Mouse (Mus musculus) heart, adult 9 months (tissue): Measurements from ENCODE around the gene Lyar.

Source experiments
- DNase-seq, 2 experiments: peaks; one replicate each; pipeline ENCODE4 v3.0.0; 2022; ENCODE audit warnings: low spot score in 2 of 2

The Lyar gene

GRCm38 (mm10) chr5:38220328-38220912 lies at the start of gene Lyar, which contains the start of gene Zbtb49:
Gene Lyar (plus strand): TSS chr5:38220470.
Gene Zbtb49 (minus strand): TSS chr5:38220457.
- DNase-seq, result peak; percentile 90 to 92

GRCm38 (mm10) chr5:38173766-38174165 lies 46.5 kb upstream of the Lyar start:
- DNase-seq, result no peak

DNA sequence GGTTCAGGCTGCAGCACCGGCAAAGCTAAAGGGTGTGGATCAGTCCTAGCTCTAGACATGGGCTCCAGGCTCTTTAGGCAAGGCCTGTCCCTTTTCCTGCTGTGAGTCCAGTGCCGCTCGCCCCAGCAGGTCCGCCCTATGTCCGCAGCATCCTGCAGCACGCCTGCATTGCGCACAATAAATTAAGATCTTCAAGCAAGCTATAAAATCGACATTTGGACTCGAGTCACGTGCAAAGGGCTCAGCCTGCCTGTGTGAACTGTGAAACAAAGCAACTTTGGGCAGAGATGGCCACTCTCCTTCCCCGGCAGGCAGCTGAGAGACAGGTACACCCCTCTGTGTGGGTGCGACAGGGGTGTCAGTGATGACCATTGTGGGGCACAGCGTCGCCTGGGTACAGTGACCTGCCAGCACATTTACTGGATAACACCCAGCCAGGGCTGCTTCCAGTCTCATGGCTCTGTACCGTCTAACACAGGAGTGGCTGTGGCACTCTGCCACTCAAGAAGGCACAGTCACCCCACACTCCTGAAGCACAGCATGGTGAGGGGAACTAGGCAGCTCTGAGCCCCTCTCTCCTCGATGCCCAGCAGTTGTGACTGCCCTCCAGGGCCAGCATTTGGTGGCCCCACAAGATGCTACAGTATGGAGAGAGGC lies 45.9 kb upstream of the Lyar start:
- no peak for DNase-seq

DNA sequence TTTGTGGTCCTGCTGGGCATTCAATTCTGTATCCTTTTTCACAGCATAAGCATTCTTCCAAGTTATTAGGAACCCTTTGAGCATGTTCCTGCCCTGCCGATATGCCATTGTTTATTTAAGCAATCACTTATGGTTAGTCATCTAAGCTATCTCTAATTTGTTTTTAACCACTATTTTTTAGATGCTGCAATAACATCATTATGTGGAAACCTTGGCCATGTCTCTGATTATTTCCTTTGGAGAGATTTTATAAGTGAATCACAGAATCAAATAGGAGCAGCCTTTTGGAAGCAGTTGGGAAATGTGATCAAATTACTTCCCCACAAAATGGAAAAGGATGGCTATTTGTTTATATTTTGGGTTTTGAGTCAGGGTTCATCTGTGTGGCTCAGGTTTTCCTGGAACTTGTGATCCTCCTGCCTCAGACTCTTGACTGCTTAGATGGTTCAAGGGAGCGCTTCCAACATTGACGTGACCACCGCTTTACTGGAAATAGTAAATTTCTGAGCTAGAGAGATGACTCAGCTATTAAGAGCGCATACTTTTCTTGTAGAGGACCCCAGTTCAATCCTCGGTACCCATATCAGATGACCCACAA lies 35.5 kb upstream of the Lyar start:
- DNase-seq, result no peak

DNA sequence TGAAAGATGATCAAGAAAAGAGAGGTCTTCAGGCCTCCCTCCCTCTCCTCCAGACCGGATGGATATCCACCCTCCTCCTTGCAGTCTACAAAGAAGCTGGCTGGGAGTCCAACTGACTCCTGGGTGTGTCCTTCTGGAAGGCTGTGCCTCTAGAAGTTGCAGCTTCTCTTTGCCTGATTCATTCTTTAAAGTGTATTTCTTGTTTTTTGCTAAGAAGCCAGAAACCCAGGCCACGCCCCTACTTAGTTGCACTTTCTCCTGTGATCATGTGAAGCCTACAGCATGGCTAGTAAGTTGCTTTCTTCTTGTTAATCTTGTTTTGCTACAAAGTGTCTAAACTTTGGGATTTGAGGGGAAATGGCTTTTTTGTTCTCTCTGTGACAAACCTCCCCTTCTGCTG lies 33.3 kb upstream of the Lyar start:
- DNase-seq, result no peak

DNA sequence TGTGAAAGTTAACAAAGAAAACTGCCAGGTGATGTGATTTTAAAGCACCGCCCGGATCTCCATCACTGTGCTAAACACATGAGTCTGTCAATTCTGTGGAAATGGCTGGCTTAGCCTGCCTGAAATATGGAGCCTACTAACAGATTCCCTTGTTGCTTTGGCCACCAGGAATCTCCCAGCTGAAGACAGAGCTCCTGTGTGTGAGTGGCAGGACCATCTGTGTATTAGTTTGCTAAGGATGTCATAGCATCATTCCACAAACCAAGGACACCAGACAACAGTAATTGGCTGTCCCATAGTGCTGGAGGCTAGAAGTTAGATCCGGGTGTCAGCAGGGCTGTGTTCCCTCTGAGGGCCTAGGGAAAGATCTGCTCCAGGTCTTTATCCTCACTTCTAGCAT lies 29.4 kb upstream of the Lyar start:
- no peak for DNase-seq

DNA sequence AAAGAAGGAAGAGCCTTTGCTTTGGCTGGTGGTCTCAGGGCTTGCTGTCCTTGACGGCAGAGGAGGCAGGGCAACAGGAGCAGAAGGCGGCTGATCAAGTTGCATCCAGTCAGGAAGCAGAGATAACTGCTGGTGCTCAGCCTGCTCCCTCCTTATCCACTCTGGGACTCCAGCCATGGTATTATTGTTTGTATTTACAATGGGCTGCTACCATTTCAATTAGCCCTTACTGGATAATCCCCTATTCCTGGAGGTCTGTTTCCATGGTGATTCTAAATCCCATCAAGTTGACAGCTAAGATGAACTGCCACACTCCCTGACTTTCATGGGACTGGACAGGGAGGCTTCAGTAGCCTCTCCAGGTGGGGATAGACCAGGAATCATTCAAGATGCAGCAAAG lies 25.3 kb upstream of the Lyar start:
- no peak for DNase-seq

DNA sequence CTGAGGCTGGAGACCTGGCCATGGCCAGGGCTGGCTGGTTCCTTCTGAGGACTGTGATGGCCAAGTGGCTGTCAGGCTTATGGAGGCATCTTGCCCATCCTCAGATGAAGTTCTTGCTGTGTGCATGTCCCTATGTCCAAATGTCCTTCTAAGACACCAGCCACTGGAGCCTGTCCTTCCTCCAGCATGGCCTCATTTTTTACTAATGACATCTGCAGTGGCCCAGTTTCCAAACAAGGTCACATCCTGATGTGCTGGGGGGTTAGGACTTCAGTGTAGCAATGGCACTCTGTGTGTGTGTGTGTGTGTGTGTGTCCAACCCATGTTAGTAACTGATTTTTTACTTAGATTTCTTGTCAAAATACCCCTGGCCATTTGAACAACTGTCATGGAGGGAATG lies 24.3 kb upstream of the Lyar start:
- no peak for DNase-seq

DNA sequence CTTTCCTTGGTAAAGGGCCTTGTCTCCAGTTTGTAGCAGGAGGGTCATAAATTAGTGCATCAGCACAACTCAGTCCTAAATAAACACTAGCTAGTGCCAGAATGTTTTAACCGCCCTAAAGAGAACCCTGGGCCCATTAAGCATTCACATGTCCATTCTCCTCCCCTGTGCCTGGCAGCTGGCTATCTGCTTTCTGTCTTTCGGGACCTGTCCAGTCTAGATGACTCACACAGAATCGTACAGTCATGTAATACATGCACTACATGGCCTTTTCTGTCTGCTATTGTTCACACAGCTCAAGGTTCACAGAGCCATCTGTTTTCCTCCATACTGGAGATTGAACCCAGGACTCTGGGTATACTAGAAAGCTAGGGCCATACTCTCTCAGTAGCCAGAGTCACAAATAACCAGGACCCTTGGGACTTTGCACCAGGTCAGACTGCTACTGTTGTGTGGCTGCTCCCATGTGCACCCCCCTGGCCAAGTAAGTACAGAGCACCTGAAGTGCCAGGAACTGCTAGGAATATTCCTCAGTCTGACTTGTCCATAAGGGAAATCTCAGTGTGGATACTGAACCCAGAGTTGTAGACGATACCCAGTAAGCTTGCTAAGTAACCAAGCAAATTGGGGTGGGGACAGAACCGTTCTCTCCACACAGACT lies 23.3 kb upstream of the Lyar start:
- DNase-seq, result no peak

GRCm38 (mm10) chr5:38197482-38197823 lies 22.8 kb upstream of the Lyar start:
- DNase-seq, result peak; percentile 47 to 69

DNA sequence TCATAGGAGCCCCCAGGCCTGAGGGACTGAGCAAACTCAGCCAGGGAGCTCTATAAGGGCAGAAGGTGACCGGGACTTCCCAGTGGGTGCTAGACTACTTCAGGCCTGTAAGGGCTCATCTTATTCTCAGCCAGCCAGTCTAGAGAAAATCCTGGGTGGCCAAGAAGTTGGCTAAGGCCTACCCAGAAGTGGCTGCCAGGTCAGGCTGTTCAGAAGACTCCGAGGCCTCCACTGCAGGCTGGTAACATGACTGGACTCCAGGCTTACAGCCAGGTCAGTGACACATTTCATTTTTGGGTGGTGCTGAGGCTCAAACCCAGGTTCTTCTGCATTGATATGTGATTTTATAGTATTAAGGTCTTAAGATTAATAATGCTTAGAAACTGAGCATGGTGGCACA lies 20.6 kb upstream of the Lyar start:
- DNase-seq, result no peak

DNA sequence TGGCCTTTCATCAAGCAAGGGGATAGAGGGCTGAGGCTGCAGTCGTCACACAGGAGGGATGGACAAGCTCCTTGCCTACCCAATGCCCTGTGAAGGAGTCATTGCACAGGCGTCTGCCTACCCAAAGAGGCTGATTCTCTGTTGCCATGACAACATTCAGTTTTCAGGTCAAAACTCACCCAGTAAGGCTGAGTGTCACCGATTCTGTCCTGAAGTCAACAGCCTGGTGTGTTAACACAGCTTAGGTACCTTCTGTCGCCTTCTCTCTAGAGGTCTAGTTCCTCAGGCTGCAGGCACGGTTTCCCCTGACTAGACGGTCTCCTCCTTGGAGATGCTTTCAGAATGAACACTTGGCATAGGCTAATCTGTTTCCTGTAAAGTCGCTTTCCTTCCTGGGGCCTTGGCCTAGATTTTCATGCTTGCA lies 15.0 kb upstream of the Lyar start:
- no peak for DNase-seq

DNA sequence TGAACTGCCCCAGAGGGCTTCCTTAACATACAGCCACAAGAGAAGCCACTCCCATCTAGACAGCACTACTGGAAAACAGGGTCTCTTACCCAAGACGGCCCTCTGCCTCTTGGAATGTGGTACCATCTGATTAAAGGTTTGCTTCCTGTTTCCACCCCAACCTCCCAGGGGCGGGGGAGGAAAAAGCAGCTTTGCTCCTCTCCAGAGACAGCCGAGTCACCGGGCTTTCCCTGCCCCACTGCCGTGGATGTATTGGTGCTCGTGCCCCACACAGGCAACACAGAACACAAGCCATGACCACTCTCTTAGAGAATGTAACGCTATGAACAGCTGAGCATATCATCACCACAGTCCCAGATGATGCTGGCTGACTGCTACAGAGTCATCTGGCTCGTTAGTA lies 11.3 kb upstream of the Lyar start:
- DNase-seq, result no peak

- DNase-seq, result no peak
Measured at GRCm38 (mm10) chr5:38211691-38212090, 8.6 kb upstream of the Lyar start.

GRCm38 (mm10) chr5:38213009-38213408 lies 7.3 kb upstream of the Lyar start:
- no peak for DNase-seq

DNA sequence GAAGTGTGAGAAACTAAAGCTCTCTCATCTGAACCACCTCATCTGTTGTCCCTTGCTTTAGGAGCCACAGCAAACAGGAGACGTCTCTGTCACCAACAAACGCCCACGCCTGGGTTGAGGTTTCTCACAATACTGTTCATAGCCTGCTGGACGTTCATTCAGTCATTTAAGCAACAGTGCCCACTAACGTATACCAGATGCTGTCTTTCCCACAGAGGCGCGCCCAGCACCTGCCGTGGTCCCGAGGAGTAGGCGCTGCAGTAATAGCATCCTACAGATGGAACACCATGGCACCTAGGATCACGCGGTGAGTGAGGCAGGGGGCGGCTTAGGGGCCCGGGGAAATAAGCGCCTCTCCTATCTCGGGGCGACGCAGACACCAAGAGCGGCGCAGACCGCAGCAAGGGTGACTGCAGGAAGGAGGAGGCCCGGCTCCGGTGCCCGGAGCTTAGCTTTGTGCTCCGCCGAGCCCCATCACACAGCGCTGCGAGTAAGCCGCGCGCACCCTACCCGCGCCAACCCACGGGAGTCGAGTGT lies 431 bp upstream of the Lyar start:
- DNase-seq, result no peak

DNA sequence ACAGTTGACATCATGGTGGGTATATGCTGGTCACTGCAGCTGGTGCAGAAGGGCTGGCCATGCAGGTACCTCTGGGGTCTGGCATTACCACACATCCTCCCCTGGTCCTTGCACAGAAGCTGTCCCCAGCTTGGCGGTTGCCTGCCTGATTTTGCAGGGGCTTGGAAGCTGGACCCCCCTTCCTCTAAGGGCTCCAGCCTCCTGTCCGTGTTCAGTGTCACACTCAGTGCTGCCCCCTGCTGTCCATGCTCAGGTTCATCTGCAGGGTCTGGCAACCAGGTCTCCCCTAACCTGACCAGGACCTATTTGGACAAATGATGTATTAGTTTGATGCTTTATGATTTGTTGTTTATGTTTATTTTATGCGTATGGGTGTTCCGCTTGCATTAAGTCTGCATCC lies 15.2 kb downstream of the Lyar start:
- no peak for DNase-seq

- DNase-seq, result no peak
Measured at GRCm38 (mm10) chr5:38236627-38237026, 16.4 kb downstream of the Lyar start.

DNA sequence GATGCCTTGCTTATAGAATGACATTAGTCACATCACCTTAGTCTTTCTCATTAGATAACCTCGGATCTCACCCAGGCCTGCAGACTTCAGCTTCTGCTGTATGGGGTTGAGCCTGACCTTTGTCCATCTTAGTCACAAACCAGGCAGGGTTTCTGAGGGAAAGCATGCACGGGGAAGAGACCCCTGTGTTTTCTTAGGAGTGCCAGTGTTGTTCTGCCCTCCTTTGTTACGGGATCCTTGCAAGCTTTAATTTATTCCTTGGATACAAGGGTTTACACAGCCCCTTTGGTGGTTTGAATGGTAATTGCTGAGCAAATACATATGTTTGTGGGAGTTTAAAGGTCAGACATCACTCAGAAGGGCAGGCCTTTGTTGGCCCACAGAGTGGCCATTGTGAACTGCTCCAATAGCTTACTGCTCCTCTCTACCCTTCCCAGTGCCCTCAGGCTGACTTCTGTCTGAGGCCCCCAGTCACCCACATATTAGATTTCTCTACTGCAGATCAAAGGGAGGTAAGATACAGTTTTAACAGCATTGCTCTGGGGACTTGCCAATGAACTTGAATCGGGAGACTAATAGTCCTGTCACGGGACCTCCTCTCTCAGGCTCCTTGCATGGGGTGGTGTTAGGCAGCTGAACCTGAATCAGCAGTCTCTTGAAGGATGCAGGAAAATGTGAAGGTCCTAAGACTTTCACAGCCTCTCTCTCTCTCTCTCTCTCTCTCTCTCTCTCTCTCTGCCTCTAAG lies 20.6 kb downstream of the Lyar start:
- no peak for DNase-seq

DNA sequence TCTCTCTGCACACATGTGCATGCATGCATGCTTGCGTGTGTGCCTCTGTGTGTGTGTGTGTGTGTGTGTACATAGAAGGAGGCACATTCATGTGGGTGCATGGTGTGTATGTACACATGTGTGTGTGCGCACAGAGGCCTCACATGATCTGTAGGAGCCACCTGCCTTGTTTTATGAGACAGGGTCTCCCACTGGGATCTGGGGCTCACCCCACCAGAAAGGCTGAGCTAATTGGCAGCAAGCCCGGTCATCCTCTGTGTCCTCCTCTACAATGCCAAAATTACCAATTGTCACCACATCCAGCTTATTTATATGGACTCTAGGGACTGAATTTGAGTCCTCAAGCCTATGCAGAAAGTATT lies 21.2 kb downstream of the Lyar start:
- DNase-seq, result no peak

DNA sequence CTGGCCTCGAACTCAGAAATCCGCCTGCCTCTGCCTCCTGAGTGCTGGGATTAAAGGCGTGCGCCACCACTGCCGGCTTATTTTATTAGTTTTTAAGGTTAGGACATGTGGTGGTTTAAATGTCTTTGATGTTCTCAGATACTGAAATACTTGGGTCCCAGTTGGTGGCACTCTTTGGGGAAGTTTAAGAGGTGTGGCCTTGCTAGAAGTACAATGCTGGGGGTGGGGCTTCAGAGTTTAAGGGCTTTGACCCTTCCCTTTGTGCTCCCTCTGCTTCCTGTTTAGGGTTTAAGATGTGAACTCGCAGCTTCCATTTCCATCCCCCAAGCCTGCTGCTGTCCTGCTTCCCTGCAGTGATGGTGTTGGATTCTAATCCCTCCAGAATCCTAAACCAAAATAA lies 21.7 kb downstream of the Lyar start:
- no peak for DNase-seq

GRCm38 (mm10) chr5:38255195-38255594 lies 34.9 kb downstream of the Lyar start:
- DNase-seq, result no peak
